Mouse (Mus musculus): ENCODE data around the gene Zmynd15. TPM values are rescaled to one million over a fixed set of nuclear protein-coding genes. Genes with fewer than 3 reads are reported as not detected.
"Not testable (repeated sequence)": the region's sequence is repeated elsewhere in the genome, so short reads cannot be mapped to it uniquely, and the experiment has no call there.

Zmynd15 gene
- polyA plus RNA-seq, 1 experiment from 2014 or later: 0.95 TPM

DNA sequence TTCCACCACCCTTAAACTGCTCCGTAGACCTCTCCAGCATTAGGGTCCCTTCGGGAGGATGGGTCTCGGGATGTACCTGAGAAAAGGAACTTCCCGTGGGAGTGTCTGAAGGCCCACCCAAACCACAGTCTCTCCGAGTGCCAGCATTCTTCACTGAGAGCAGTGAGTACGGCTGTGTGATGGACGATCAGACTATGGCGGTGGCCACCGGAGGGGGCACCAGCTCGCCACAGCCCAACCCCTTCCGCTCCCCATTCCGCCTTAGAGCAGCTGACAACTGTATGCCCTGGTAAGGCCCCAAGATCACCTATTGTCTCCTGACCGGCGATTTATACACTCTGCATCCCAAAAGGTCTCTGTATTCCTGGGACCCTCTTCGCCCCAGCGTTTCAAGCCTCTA, 6.0 kb downstream of the Zmynd15 start:
- DNase-seq (ENCODE audit: low spot score) (no peak), ATAC-seq (ENCODE audit: low FRiP score) (no peak)
- Histone ChIP-seq H3K27ac (no peak overlapping the region), H3K9ac (peak overlapping the region; percentile 26; the same call in 1 of the 2 replicates), H3K4me2 (replicated peaks) (peak overlapping the region; percentile 43), H3K9me3 (ENCODE audit: control insufficient read depth, low read length) (no peaks in the 10 kb centered on the region), H3K27me3 (ENCODE audit: control insufficient read depth, insufficient read depth, low read length) (peaks cover 37% of the 10 kb centered on the region), H3K4me3 (replicated peaks; ENCODE audit: low read length) (no peak overlapping the region), H3K4me1 (replicated peaks; ENCODE audit: control insufficient read depth, insufficient read depth, low read length) (0 out of 2 replicates have a peak, but pooled peaks cover 4% of the 10 kb centered on the region), H3K36me3 (replicated peaks; ENCODE audit: control insufficient read depth, insufficient read depth) (no peaks in the 10 kb centered on the region)
- 28% methylated on average over 16 of the region's 16 CpGs for WGBS

DNA sequence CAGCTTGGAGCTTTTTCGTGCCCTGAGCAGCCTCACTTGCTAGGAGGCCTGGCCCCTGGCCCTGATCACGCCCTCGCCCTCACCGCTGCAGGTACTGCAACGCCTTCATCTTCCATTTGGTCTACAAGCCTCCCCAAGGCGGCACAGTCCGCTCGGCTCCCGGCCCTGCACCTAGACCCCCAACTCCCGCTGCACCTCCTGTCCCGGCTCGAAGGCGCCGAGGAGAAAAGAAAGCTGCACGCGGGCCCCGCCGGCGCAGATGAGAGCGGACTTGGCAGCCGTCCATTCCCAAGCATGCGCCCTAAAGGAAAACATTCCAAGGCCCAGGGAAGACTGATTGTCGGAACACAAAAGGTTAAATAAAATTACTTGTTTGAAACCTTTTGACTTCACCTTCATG, 6.6 kb downstream of the Zmynd15 start:
- DNase-seq (ENCODE audit: low spot score) (no peak), ATAC-seq (ENCODE audit: low FRiP score) (no peak)
- no peak overlapping the region for H3K27ac ChIP-seq
- no peaks in the 10 kb centered on the region for H3K36me3 ChIP-seq (replicated peaks; ENCODE audit: control insufficient read depth, insufficient read depth)
- no peak overlapping the region for H3K4me3 ChIP-seq (replicated peaks; ENCODE audit: low read length)
- peak overlapping the region; percentile 26; the same call in 1 of the 2 replicates for H3K9ac ChIP-seq
- 14% methylated on average over 23 of the region's 23 CpGs for WGBS
- H3K4me2 ChIP-seq (replicated peaks): peak overlapping the region; percentile 43
- 0 out of 2 replicates have a peak, but pooled peaks cover 4% of the 10 kb centered on the region for H3K4me1 ChIP-seq (replicated peaks; ENCODE audit: control insufficient read depth, insufficient read depth, low read length)
- H3K9me3 ChIP-seq (ENCODE audit: control insufficient read depth, low read length): no peaks in the 10 kb centered on the region
- H3K27me3 ChIP-seq (ENCODE audit: control insufficient read depth, insufficient read depth, low read length): peaks cover 30% of the 10 kb centered on the region

DNA sequence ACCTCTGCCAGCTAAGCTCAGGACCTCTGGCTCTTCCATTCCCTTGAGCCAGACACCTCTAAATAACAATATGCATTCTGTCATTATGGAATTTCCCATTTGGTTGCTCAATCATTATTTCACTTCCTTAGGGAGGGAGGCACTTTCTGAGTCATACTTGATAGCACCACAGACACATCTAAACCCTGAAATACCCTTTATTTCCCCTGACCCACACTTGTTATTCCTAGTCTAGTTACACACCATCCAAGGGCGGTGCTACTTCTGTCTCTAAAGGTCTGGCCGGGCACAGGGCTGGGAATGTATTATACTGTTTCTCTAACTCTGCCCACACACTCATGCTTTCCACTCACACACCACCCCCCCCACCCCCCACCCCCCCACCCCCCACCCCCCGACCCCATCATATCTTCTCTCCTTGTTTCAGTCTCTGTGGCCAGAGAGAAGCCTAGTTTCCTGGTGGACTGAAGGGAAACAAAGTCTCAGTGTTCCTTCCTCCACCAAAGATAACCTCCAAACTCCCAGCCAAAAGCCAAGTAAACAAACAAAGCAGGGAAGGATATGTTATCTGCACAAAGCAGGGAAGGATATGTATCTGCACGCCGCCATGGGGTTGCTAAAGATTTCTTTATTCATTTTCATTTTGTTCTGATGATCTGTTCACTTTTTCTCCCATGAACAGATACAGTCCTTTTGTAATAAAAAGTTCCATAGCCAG, 8.8 kb downstream of the Zmynd15 start:
- no peak overlapping the region for H3K9ac ChIP-seq
- WGBS: 91% methylated on average over 5 of the region's 5 CpGs
- H3K4me1 ChIP-seq (replicated peaks; ENCODE audit: control insufficient read depth, insufficient read depth, low read length): 0 out of 2 replicates have a peak, but pooled peaks cover 4% of the 10 kb centered on the region
- DNase-seq (ENCODE audit: low spot score) (no peak), ATAC-seq (ENCODE audit: low FRiP score) (no peak)
- no peak overlapping the region for H3K4me2 ChIP-seq (replicated peaks)
- no peak overlapping the region for H3K4me3 ChIP-seq (replicated peaks; ENCODE audit: low read length)
- H3K9me3 ChIP-seq (ENCODE audit: control insufficient read depth, low read length): no peaks in the 10 kb centered on the region
- no peak overlapping the region for H3K27ac ChIP-seq
- H3K27me3 ChIP-seq (ENCODE audit: control insufficient read depth, insufficient read depth, low read length): peaks cover 21% of the 10 kb centered on the region
- H3K36me3 ChIP-seq (replicated peaks; ENCODE audit: control insufficient read depth, insufficient read depth): no peaks in the 10 kb centered on the region

DNA sequence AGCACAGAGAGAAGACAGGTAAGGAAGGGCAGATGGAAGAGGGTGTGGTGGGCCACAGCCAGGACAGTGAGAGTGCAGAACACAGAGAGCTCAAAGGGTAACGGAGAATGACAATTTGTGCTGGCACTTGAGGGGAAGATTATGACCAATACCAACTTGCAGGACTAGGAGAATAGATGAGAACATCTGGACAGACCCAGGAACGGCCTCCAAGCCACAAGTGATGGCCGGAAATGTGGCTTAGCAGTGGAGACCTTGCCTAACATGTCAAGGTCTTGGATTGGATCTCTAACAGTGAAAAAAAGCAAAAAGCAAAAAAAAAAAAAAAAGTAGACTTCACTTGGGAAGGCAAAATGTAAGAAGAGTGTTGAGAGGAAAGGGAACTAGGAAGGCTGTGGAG, 10.5 kb downstream of the Zmynd15 start:
- no peak overlapping the region for H3K4me3 ChIP-seq (replicated peaks; ENCODE audit: low read length)
- no peaks in the 10 kb centered on the region for H3K36me3 ChIP-seq (replicated peaks; ENCODE audit: control insufficient read depth, insufficient read depth)
- H3K27me3 ChIP-seq (ENCODE audit: control insufficient read depth, insufficient read depth, low read length): peaks cover 11% of the 10 kb centered on the region
- H3K4me2 ChIP-seq (replicated peaks): no peak overlapping the region
- H3K4me1 ChIP-seq (replicated peaks; ENCODE audit: control insufficient read depth, insufficient read depth, low read length): 0 out of 2 replicates have a peak, but pooled peaks cover 4% of the 10 kb centered on the region
- no peak overlapping the region for H3K9ac ChIP-seq
- no peaks in the 10 kb centered on the region for H3K9me3 ChIP-seq (ENCODE audit: control insufficient read depth, low read length)
- WGBS: 89% methylated on average over 3 of the region's 3 CpGs
- ATAC-seq (ENCODE audit: low FRiP score) (no peak), DNase-seq (ENCODE audit: low spot score) (no peak)
- H3K27ac ChIP-seq: no peak overlapping the region

- H3K27me3 ChIP-seq (ENCODE audit: control insufficient read depth, insufficient read depth, low read length): no peaks in the 10 kb centered on the region
- no peaks in the 10 kb centered on the region for H3K36me3 ChIP-seq (replicated peaks; ENCODE audit: control insufficient read depth, insufficient read depth)
- no peaks in the 10 kb centered on the region for H3K9me3 ChIP-seq (ENCODE audit: control insufficient read depth, low read length)
- H3K4me3 ChIP-seq (replicated peaks; ENCODE audit: low read length): no peak overlapping the region
- no peak overlapping the region for H3K4me2 ChIP-seq (replicated peaks)
- H3K9ac ChIP-seq: no peak overlapping the region
- ATAC-seq (ENCODE audit: low FRiP score) (no peak), DNase-seq (ENCODE audit: low spot score) (no peak)
- H3K4me1 ChIP-seq (replicated peaks; ENCODE audit: control insufficient read depth, insufficient read depth, low read length): no peaks in the 10 kb centered on the region
- H3K27ac ChIP-seq: no peak overlapping the region
Measured at GRCm38 (mm10) chr11:70472716-70473115, 13.5 kb downstream of the Zmynd15 start.

GRCm38 (mm10) chr11:70473291-70473690, 14.1 kb downstream of the Zmynd15 start:
- H3K9me3 ChIP-seq (ENCODE audit: control insufficient read depth, low read length); H3K27me3 ChIP-seq (ENCODE audit: control insufficient read depth, insufficient read depth, low read length); DNase-seq (ENCODE audit: low spot score); H3K4me3 ChIP-seq (replicated peaks; ENCODE audit: low read length); H3K36me3 ChIP-seq (replicated peaks; ENCODE audit: control insufficient read depth, insufficient read depth); H3K4me1 ChIP-seq (replicated peaks; ENCODE audit: control insufficient read depth, insufficient read depth, low read length); H3K4me2 ChIP-seq (replicated peaks); H3K27ac ChIP-seq; ATAC-seq (ENCODE audit: low FRiP score); H3K9ac ChIP-seq: not testable (repeated sequence)
- 93% methylated on average over 5 of the region's 5 CpGs for WGBS

DNA sequence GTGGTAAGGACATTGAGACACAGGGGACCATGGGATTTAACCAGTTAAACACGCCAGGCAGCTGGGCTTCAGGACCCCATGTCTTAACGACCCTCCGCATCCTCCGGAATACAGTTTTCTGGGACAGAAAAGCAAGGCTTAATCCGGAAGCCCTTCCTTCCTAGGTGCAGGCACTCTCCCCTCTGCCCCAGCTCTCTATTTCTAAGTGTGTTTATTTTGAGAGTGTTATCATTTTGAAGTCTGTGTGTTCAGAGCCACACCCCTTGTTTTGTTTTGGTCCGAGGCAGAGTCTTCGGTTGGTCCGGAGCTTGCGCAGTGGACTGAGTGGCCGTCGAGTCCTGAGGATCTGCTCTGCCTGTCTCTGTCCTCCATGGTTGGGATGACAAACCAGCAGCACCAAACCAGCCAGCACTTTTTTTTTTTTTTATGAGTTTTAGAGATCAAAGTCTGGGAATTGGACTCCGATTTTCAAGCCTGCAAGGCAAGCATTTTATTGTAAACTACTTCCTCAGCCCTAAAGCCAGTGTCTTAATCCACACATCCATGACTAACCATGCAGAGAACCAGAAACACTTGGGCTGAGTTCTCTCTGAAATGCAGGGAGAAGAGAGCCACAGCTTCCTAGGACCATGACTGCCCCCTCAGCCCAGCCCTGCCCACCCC, 15.8 kb downstream of the Zmynd15 start:
- Histone ChIP-seq H3K27ac (no peak overlapping the region), H3K36me3 (replicated peaks; ENCODE audit: control insufficient read depth, insufficient read depth) (no peaks in the 10 kb centered on the region), H3K27me3 (ENCODE audit: control insufficient read depth, insufficient read depth, low read length) (no peaks in the 10 kb centered on the region), H3K9ac (no peak overlapping the region), H3K4me1 (replicated peaks; ENCODE audit: control insufficient read depth, insufficient read depth, low read length) (no peaks in the 10 kb centered on the region), H3K4me2 (replicated peaks) (no peak overlapping the region), H3K4me3 (replicated peaks; ENCODE audit: low read length) (no peak overlapping the region), H3K9me3 (ENCODE audit: control insufficient read depth, low read length) (no peaks in the 10 kb centered on the region)
- ATAC-seq (ENCODE audit: low FRiP score): no peak
- WGBS: 83% methylated on average over 12 of the region's 12 CpGs
- no peak for DNase-seq (ENCODE audit: low spot score)

DNA sequence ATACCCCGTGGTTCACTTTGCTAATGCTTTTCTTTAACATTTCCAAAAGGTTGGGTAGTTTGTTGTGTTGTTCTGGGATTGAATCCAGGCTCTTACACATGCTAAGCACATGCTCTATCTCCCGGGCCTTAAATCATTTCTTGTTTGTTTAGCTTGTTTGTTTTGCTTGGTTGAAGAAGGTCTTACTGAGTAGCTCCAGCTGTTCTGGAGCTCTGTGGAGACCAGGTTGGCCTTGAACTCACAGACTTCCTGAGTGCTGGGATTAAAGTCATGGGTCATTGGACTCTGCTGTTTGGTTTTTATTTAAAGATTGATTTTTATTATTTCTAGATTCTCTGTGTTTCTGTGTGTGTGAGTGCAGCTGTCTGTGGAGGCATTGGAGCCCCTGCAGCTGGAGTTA, 26.3 kb downstream of the Zmynd15 start:
- Histone ChIP-seq H3K4me1 (replicated peaks; ENCODE audit: control insufficient read depth, insufficient read depth, low read length) (no peaks in the 10 kb centered on the region), H3K9ac (no peak overlapping the region), H3K4me3 (replicated peaks; ENCODE audit: low read length) (no peak overlapping the region), H3K36me3 (replicated peaks; ENCODE audit: control insufficient read depth, insufficient read depth) (no peaks in the 10 kb centered on the region), H3K9me3 (ENCODE audit: control insufficient read depth, low read length) (no peaks in the 10 kb centered on the region), H3K27ac (no peak overlapping the region), H3K4me2 (replicated peaks) (no peak overlapping the region), H3K27me3 (ENCODE audit: control insufficient read depth, insufficient read depth, low read length) (no peaks in the 10 kb centered on the region)
- ATAC-seq (ENCODE audit: low FRiP score) (no peak), DNase-seq (ENCODE audit: low spot score) (no peak)
- 57% methylated on average over 2 of the region's 2 CpGs for WGBS

- Histone ChIP-seq H3K9me3 (ENCODE audit: control insufficient read depth, low read length) (0 out of 2 replicates have a peak, but pooled peaks cover 3% of the 10 kb centered on the region), H3K4me1 (replicated peaks; ENCODE audit: control insufficient read depth, insufficient read depth, low read length) (no peaks in the 10 kb centered on the region), H3K36me3 (replicated peaks; ENCODE audit: control insufficient read depth, insufficient read depth) (no peaks in the 10 kb centered on the region), H3K9ac (no peak overlapping the region), H3K4me2 (replicated peaks) (no peak overlapping the region), H3K27me3 (ENCODE audit: control insufficient read depth, insufficient read depth, low read length) (no peaks in the 10 kb centered on the region), H3K4me3 (replicated peaks; ENCODE audit: low read length) (no peak overlapping the region), H3K27ac (no peak overlapping the region)
- ATAC-seq (ENCODE audit: low FRiP score): no peak
- DNase-seq (ENCODE audit: low spot score): no peak
- WGBS: 44% methylated on average over 4 of the region's 4 CpGs
Measured at GRCm38 (mm10) chr11:70487816-70488215, 28.6 kb downstream of the Zmynd15 start.

All from hindbrain, embryonic 14.5 days (tissue).